Mouse (Mus musculus): ENCODE measurements around the gene Kcnh8.

The Kcnh8 gene

GRCm38 (mm10) chr17:52819007-52819406 is 216.5 kb downstream of the Kcnh8 start:
- DNase-seq (ENCODE audit: low spot score in 2 of 2), result no peak

DNA sequence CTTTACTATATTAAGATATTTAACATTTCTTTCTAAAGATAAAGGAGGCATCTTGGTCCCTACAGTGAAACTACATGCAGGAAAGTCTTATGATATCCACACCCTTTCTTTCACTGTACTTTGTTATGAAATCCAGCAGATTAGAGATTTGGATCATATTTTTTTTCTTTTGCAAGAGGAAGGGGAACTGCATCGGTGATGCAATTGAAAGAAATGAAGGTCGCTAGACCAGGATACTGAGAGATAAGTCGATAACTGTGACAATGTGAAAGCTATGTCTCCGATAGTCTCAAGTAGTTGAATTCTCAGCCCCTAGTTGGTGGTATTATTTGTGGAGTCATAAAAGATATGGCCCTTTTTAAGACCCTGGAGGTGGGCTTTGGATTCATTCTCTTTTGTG is 227.2 kb downstream of the Kcnh8 start:
- no peak for DNase-seq (ENCODE audit: low spot score in 2 of 2)

- peak; percentile 29 to 59 for DNase-seq (ENCODE audit: low spot score in 2 of 2)
Observed at GRCm38 (mm10) chr17:52873195-52873594, 270.7 kb downstream of the Kcnh8 start.

- DNase-seq (ENCODE audit: low spot score in 2 of 2), result no peak
Observed at GRCm38 (mm10) chr17:52878964-52879363, 276.5 kb downstream of the Kcnh8 start.

GRCm38 (mm10) chr17:52880051-52880450 is 277.5 kb downstream of the Kcnh8 start:
- peak; percentile 51 to 67 for DNase-seq (ENCODE audit: low spot score in 2 of 2)

DNA sequence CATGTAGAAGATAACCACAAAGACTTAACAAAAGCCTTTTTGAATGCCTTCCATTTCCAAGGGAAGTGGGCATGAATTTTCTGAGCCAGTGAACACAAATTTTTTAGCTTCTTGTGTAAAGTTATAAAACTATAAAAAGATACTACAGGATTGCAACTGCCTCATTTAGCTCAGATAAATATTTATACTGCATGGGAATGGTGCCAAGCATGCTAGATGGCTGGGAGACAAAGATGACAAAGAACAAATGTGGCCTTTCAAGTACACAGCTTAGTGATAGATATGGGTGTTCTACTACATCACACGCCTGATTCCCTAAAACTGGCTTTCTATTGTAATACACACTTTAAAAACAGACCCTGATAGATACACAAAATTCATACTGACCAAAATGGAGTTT is 282.7 kb downstream of the Kcnh8 start:
- peak in 1 of 2 experiments; percentile 32 for DNase-seq (ENCODE audit: low spot score in 2 of 2)

DNA sequence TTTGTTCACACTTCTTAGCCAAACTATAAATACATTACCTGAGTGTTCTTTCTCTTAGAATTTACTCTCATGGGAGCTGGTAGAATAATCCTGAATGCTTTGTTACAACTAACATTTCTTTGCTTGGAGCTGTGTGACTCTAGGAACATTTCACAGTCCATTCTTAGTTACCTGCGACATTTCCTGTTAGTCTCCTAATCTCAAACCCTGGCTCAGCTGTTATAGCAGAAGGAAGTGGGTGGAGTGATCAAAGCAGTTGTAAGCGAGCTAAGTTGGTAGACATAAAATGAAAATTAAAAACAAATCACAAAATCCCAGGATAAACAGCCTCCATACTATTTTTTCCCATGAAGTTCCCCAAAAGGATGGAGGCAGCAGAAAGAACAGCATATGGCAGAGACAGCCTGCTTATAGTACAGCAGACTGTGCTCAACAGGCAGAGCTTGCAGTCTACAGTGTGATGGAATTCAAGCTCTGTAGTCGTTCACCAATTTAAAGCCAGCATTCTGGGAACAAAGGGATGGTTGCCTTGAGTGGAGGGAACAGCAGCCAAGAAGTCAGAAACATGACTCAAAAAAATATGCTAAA is 318.1 kb downstream of the Kcnh8 start:
- DNase-seq (ENCODE audit: low spot score in 2 of 2), result peak; percentile 53 to 77

- DNase-seq (ENCODE audit: low spot score in 2 of 2), result no peak
Observed at GRCm38 (mm10) chr17:52943966-52944365, 341.5 kb downstream of the Kcnh8 start.

- DNase-seq (ENCODE audit: low spot score in 2 of 2), result no peak
Observed at GRCm38 (mm10) chr17:52972735-52973134, 370.2 kb downstream of the Kcnh8 start.

- no peak for DNase-seq (ENCODE audit: low spot score in 2 of 2)
Observed at GRCm38 (mm10) chr17:52980958-52981357, 378.4 kb downstream of the Kcnh8 start.
